Mouse (Mus musculus) cerebellum, postnatal 14 days (tissue): ENCODE measurements around the gene Pitpnm2.
A peak's percentile ranks its signal among the peaks of the same experiment; 100 is the strongest.

Experiments
- DNase-seq, 2 experiments: peaks; one replicate each; pipeline ENCODE4 v3.0.0; 2021; ENCODE audit warnings: mixed read lengths in 2 of 2

Pitpnm2 gene

DNA sequence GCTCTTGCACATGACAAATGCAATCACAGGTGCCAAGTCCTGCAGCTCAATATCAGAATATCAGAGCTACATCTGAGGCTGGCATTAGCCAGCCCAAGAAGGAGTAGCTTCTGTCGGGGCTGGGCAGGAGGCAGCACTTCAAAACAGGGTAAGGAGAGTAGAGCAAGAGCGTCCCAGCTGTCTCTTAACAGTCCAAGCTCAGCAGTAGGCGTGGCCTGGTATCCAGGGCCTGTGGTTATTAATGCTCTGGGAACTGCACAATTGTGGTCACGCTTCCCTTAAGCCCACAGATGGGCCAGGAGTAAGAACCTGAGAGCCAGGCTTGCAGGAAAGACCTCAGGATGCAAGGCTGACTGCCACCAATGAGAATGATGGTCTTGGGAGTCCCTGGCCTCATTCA, 74.4 kb downstream of the Pitpnm2 start:
- DNase-seq, result no peak

GRCm38 (mm10) chr5:124173012-124173985, 76.3 kb downstream of the Pitpnm2 start:
- peak; percentile 94 to 95 for DNase-seq

DNA sequence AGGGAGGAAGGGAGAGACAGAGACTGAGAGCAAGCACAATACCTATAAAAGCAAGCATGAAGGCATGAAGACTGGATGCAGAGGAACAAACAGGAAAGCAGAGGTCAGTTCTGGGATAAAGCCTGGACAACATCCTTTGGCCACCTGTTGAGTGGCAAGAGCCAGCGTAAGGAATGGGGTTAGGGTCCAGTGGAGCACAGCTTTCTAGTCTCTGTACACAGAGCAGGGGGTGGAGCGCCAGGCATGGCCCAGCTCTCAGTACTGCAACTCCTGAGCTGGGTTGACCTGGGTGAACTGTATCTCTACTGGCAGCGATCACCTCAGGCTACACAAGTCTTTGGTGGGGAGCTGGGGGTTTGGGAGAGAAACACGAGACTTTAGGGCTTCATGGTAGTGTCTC, 77.3 kb downstream of the Pitpnm2 start:
- peak in 1 of 2 experiments; percentile 11 for DNase-seq

- DNase-seq, result peak in 1 of 2 experiments; percentile 18
Measured at GRCm38 (mm10) chr5:124171781-124172180, 77.8 kb downstream of the Pitpnm2 start.

DNA sequence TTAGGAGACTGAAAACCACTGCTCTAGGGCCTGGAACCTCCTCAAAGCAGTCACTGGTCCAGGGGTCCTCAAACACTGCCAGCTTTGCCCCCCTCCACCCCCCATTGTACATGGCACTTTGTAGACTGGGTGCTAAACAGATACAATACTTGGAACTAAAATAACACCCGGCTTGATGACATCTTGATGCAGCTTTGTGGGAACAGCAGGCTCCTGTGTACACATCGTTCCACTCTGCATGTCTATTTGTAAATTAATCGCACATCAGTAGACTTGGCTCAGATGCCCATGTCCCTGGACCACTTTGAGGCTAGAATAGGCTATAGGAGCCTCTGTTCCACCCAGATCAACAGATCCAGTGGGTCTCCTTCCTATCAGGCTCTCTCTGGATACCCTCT, 80.3 kb downstream of the Pitpnm2 start:
- DNase-seq, result no peak

GRCm38 (mm10) chr5:124168428-124169223, 80.9 kb downstream of the Pitpnm2 start:
- peak in 1 of 2 experiments; percentile 8 for DNase-seq

DNA sequence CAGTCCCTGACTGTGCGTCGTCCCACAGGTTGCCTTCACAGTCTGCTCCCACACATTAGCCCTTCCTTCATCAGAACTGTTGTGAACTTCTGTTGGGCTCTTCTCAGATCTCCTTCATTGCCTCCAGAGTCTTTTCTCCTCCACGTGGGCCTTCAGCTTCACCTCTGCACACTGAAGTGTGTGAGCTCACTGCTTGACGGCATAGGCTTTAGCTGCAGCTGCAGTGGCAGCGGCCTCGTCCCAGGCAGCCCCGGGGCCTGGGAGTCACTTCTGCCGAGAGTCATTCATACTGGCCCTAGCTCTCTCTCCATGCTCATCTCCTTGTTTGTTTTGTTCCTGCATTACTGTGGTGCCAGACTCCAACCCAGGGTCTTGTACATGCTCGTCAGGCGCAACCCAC, 81.9 kb downstream of the Pitpnm2 start:
- DNase-seq, result no peak

DNA sequence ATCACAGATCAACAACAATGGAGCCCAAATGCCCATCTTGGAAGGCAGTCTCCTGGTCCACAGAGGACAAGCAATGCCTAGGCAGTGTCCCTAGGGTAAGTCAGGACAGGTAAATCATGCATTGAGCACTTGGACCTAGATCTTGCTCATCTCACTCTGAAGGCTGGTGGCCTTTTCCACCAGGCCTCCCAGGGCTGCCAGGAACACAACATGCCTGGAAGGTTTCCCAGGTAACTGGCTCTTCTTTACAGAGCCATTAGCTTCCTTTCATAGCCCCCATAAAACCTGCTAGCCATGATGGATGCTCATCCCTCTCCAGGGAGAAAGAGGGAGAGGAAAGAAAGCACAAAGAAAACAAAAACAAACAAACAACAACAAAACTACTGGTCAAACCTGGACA, 82.8 kb downstream of the Pitpnm2 start:
- peak; percentile 66 to 78 for DNase-seq

DNA sequence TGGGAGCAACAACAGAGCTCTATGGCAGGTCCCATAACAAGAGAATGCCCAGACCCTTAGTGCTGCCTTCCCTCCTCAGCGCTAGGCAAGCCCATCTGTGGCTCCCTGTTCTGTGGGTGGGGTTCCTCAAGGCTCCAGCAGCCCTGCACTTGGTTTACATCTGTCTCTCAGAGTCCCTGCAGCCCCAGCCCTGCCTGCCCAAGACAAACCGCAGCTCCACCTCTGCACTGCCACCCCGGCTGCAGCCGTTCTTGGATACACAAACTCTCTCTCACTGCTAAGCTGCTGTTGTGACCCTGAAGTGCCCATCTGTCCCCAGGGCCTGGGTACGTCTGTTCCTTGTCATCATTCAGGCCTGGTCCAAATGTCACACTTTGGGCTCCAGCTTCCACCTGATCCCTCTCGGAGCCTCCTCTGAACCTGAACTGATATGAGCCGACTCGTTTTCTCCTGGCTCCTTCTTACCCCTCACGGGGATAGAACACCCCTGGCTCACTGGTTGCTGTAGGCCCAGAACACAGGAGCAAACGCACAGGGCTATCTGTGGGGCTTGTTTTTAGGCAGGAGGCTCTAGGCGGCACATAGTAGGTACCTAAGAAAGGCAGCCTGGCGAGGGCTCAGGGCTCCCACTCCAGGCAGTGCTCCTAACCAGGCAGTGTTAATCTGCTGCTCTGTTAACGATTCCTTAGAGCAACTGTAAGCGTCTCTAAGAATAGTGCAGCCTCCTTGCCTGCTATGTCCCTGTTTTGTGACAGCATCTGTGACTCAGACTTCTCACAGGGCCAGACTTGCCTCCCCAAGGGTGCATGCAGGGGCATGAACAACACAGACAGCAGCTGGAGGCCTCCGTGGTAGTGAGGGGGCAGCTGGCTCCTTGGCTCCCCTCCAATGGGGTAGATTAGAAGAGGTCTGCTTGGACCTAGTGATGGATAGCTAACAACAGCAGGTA, 83.7 kb downstream of the Pitpnm2 start:
- DNase-seq, result peak; percentile 61 to 72

DNA sequence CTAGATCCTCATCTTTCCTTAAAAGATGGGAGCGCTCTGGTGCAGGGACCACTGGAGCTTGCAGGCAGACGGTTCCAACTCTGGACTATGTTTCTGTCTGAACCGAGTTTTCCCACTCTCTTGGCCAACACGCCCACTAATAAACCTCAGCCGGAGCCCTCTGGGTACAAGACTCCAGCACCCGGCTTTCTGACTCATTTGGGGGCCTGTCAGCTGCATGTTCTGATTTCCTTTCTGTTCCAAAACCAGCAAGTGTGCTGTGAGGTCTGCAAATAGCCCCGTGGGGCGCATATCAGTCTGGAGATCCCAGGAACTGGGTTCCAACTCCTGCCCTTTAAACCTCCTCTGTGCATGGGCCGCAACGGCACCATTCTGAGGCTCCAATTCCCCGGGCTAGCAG, 86.1 kb downstream of the Pitpnm2 start:
- no peak for DNase-seq

- DNase-seq, result peak; percentile 85 to 89
Measured at GRCm38 (mm10) chr5:124162577-124162976, 87.0 kb downstream of the Pitpnm2 start.

DNA sequence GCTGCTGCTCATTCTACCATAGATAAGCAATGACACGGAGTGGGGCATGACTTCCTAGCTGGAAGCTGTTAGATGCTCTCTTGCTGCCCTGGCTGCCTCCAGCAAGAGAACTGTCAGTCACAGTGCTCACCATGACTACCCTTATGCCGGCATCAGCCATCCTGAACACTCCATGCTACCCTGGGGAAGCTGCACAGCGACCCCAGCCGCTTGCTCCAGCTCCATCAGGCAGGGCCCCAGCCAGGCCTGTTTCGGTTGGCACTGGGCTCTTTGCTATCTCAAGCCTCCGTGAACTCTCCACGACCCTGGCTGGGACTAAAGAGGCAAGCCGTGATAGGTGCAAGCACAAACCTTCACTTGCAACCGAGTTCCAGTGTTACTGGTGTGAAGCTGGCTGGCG, 87.7 kb downstream of the Pitpnm2 start:
- DNase-seq, result peak; percentile 43 to 48

- no peak for DNase-seq
Measured at GRCm38 (mm10) chr5:124159453-124159852, 90.1 kb downstream of the Pitpnm2 start.

- DNase-seq, result peak in 1 of 2 experiments; percentile 38
Measured at GRCm38 (mm10) chr5:124158305-124158704, 91.3 kb downstream of the Pitpnm2 start.

DNA sequence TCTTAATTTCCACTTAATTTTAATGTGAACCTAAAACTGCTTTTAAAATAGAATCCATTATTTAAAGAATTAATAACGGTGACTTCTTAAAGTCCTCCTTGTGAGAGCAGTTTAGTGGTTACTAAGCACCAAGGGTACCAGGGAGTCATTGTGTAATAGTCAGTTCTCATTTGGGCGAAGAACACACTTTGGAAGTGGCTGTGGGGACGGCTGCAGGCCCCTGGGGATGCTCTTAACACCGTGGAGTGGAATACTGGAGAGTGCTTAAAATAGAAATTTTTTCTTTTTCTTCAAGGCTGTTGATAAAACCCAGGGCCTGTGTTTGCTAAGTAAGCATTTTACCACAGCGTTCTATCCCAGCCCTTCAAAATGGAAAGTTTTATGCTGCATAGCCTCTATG, 93.6 kb downstream of the Pitpnm2 start:
- DNase-seq, result no peak

DNA sequence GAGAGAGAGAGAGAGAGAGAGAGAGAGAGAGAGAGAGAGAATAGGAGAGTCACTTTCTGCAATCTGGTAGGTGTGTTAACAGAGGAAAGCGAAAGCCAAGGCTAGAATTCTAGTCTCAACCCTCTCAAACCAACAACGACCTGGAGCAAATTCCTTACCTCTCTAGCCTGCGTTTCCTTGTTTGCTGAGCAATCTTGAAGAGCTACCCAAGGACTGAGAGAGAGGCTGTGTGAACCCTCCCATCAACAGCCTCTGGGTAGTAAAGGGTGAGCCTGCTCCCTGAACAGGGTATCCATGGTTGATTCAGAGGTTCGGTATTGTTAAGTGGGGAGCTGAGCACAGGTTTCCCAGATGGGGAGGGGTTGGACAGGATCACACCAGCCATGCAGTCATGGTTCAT, 96.8 kb downstream of the Pitpnm2 start:
- no peak for DNase-seq

DNA sequence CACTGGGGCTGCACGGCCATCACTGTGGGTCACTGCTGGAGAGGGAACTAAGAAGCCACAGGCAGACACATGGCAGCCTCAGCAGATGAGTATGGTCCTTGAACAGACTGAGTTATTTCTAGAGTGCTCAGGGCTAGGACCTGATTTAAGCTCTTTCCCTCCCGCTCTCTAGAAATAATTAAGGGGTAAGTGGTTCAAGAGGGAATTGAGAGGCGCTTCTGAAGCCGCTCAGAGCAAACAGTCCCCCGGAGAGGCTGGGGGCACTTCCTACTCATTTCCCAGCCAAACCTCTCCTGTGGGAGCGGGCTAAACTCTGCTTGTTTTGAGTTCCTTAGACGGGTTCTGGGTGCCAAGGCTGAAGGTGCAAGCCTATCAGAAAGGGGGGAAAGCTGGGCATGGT, 98.7 kb downstream of the Pitpnm2 start:
- DNase-seq, result no peak

DNA sequence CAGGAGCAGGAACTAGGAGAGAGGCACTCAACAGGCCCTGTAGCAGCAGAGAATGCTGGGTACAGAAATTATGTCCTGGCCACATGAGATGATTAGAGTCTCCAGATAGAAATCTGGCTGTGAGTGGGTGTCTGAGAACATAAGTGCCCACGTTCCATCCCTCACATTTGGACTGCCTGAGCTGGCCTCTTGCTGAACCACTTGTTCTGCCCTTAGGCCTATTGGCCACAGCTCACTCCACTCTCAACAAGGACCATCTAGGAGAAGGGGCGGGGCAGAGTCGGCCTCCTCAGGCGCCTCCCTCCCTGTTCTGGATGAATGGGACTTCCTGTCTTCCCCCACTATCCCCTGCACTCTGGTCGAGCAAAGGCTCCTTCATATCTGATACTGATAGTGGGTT, 100.5 kb downstream of the Pitpnm2 start:
- no peak for DNase-seq

- no peak for DNase-seq
Measured at GRCm38 (mm10) chr5:124138066-124138465, 111.5 kb downstream of the Pitpnm2 start.

- no peak for DNase-seq
Measured at GRCm38 (mm10) chr5:124134261-124134660, 115.3 kb downstream of the Pitpnm2 start.

DNA sequence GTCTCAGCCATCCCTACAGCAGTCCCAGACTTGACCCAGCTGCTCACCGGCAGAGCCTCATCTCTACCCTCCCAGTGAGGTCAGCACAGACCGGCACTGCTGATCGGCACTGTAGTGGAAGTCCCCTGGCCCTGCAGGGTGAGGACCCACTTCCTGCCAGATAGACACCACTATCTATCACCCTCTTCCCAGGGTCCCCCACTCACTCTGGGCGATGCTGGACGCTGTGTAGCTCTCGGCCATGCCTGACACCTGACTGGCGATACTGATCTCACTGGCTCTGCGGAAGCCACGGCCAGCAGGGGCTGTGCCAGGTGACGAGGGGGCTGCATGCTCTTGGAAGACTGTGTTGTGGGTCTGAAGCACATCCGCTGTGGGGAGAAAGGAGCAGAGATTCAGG, 124.5 kb downstream of the Pitpnm2 start:
- no peak for DNase-seq

DNA sequence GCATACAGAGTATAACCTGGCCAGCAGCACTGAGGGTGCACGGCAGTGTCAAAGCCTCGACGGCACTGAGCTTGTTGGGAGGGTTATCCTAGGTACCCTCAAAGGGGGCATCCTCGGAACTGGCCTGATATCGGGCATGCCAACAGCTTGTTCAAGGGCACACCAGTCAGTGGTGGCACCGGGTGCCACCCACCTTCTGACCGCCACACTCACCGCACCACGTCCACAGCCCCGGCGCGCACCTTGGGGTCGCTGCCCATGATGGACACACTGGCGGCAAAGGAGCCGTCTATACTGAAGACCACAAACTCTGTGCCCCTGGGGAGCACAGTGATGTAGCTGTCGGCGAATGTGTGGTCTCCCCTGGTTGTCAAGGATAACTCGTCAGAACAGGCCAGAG, 127.2 kb downstream of the Pitpnm2 start:
- no peak for DNase-seq

- no peak for DNase-seq
Measured at GRCm38 (mm10) chr5:124119204-124119603, 130.4 kb downstream of the Pitpnm2 start.
